Mouse (Mus musculus) kidney, postnatal 0 days (tissue): Measurements from ENCODE around the gene Prnd. TPM values are rescaled to one million over a fixed set of nuclear protein-coding genes. Genes with fewer than 3 reads are reported as not detected.

Experiments
- ATAC-seq: fragments of 200-750 bp; cut with Nextera tagmentation; replicated peaks from 2 replicates; pipeline ENCODE4 v1.8.0; 2017; ENCODE audit warnings: low read depth, moderate number of reproducible peaks, moderate TSS enrichment, moderate library complexity; ENCODE audit not compliant: low FRiP score
- DNase-seq: peaks from one replicate; pipeline ENCODE4 v3.0.0-alpha.2; 2016; ENCODE audit warnings: low spot score
- H3K27ac ChIP-seq: fragments of 300-500 bp; sonication (generic); 2 replicates; pipeline ENCODE4 v1.5.1; 2014; ENCODE audit warnings: mild to moderate bottlenecking
- H3K27me3 ChIP-seq: fragments of 300-500 bp; sonication (generic); 2 replicates; pipeline ENCODE4 v1.6.1; 2014; ENCODE audit warnings: low read length, mixed read lengths; ENCODE audit not compliant: insufficient read depth
- H3K36me3 ChIP-seq: fragments of 300-500 bp; sonication (generic); 2 replicates; pipeline ENCODE4 v1.6.1; 2014; ENCODE audit warnings: low read length, mixed read lengths; ENCODE audit not compliant: insufficient read depth
- H3K4me1 ChIP-seq: fragments of 300-500 bp; sonication (generic); replicated peaks from 2 replicates; pipeline ENCODE4 v1.6.1; 2014; ENCODE audit warnings: antibody characterized with exemption, low read length, mixed read lengths; ENCODE audit not compliant: insufficient read depth
- H3K4me2 ChIP-seq: fragments of 300-500 bp; sonication (generic); 2 replicates; pipeline ENCODE4 v1.6.1; 2014; ENCODE audit warnings: mild to moderate bottlenecking, low read length, moderate library complexity, mixed read lengths
- H3K4me3 ChIP-seq: fragments of 300-500 bp; sonication (generic); replicated peaks from 2 replicates; pipeline ENCODE4 v1.5.1; 2014; ENCODE audit warnings: low read depth, low read length
- H3K9ac ChIP-seq: fragments of 300-500 bp; sonication (generic); 2 replicates; pipeline ENCODE4 v1.6.1; 2014; ENCODE audit warnings: low read depth, low read length
- H3K9me3 ChIP-seq: fragments of 300-500 bp; sonication (generic); replicated peaks from 2 replicates; pipeline ENCODE4 v1.6.1; 2016; ENCODE audit warnings: low read length, inconsistent platforms, mixed read lengths
- CTCF ChIP-seq: IDR thresholded peaks from 2 replicates; pipeline ENCODE4 v1.5.1; 2016; ENCODE audit warnings: antibody characterized with exemption, low read depth, mild to moderate bottlenecking, moderate library complexity
- WGBS: fragments of 180-500 bp; shearing (Covaris S2); extraction: QIAGEN DNeasy Blood & Tissue Kit; methylation state at CpG from one replicate; pipeline ENCODE4 v1.1.7; 2014; 5-methylcytosine and 5-hydroxymethylcytosine counted together
- polyA plus RNA-seq: library from polyadenylated mRNA; unstranded; fragments of >200 nt; fragmentation: Nextera tagmentation; extraction: Ambion mirVana; gene quantifications from 2 replicates; pipeline ENCODE4 v1.2.1, GENCODE M21; 2015

Gene Prnd
- polyA plus RNA-seq, 1 experiment from 2014 or later: 14.1 TPM

DNA sequence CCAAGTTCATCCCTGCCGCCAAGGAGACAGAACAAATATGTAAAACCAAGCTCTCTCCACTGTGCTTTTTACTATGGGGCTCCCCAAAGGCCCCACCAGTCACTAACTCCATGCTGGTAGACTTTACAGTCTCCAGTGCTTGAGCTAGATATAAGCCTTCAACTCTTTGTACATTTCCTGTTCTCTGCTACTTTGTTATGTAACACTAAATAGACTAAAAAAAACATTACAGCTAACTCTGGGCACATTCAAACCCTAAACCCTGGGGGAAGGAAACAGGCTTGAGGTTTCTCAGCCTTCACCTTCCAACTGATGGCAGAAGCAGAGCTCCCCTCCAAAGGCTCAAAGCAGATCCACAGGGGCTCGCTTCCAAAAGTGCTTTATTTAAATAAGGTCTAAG, 41.8 kb downstream of the Prnd start:
- Histone ChIP-seq H3K4me2 (no peak overlapping the region), H3K27ac (no peak overlapping the region), H3K4me3 (no peak overlapping the region), H3K36me3 (no peaks in the 10 kb centered on the region), H3K4me1 (0 out of 2 replicates have a peak, but pooled peaks cover 11% of the 10 kb centered on the region), H3K27me3 (0 out of 2 replicates have a peak, but pooled peaks cover 3% of the 10 kb centered on the region), H3K9ac (no peak overlapping the region), H3K9me3 (no peaks in the 10 kb centered on the region)
- WGBS: 89% methylated on average over 2 of the region's 2 CpGs
- no peak for DNase-seq
- no peak for ATAC-seq
- no peak for TF ChIP-seq CTCF

- ATAC-seq (0 out of 2 replicates have a peak, but pooled peaks have one; percentile 11), DNase-seq (no peak)
- 49% methylated on average over 4 of the region's 4 CpGs for WGBS
- Histone ChIP-seq H3K4me3 (no peak overlapping the region), H3K9me3 (no peaks in the 10 kb centered on the region), H3K36me3 (no peaks in the 10 kb centered on the region), H3K27me3 (0 out of 2 replicates have a peak, but pooled peaks cover 3% of the 10 kb centered on the region), H3K9ac (no peak overlapping the region), H3K4me2 (no peak overlapping the region), H3K4me1 (0 out of 2 replicates have a peak, but pooled peaks cover 11% of the 10 kb centered on the region), H3K27ac (no peak overlapping the region; the same call in 1 of the 2 replicates)
- no peak for TF ChIP-seq CTCF
Measured at GRCm38 (mm10) chr2:131993151-131993550, 42.5 kb downstream of the Prnd start.

GRCm38 (mm10) chr2:131993563-131994088, 43.0 kb downstream of the Prnd start:
- H3K4me3 ChIP-seq: no peak overlapping the region
- ATAC-seq: peak; percentile 85
- H3K36me3 ChIP-seq: no peaks in the 10 kb centered on the region
- 0 out of 2 replicates have a peak, but pooled peaks cover 11% of the 10 kb centered on the region for H3K4me1 ChIP-seq
- H3K27me3 ChIP-seq: 0 out of 2 replicates have a peak, but pooled peaks cover 3% of the 10 kb centered on the region
- peak; percentile 64 for DNase-seq
- H3K9ac ChIP-seq: no peak overlapping the region
- H3K9me3 ChIP-seq: no peaks in the 10 kb centered on the region
- no peak for TF ChIP-seq CTCF
- H3K4me2 ChIP-seq: no peak overlapping the region
- 17% methylated on average over 14 of the region's 14 CpGs for WGBS
- no peak overlapping the region; the same call in 1 of the 2 replicates for H3K27ac ChIP-seq

- Histone ChIP-seq H3K27me3 (0 out of 2 replicates have a peak, but pooled peaks cover 3% of the 10 kb centered on the region), H3K4me3 (no peak overlapping the region), H3K9ac (no peak overlapping the region), H3K4me2 (no peak overlapping the region), H3K4me1 (0 out of 2 replicates have a peak, but pooled peaks cover 11% of the 10 kb centered on the region), H3K36me3 (no peaks in the 10 kb centered on the region), H3K9me3 (no peaks in the 10 kb centered on the region), H3K27ac (no peak overlapping the region)
- no peak for TF ChIP-seq CTCF
- ATAC-seq (no peak), DNase-seq (no peak)
- 84% methylated on average over 6 of the region's 6 CpGs for WGBS
Measured at GRCm38 (mm10) chr2:131994971-131995370, 44.3 kb downstream of the Prnd start.

- H3K4me3 ChIP-seq: no peak overlapping the region
- 0 out of 2 replicates have a peak, but pooled peaks cover 11% of the 10 kb centered on the region for H3K4me1 ChIP-seq
- 59% methylated on average over 12 of the region's 12 CpGs for WGBS
- no peak overlapping the region for H3K4me2 ChIP-seq
- H3K27ac ChIP-seq: no peak overlapping the region
- ATAC-seq (no peak), DNase-seq (no peak)
- no peak overlapping the region for H3K9ac ChIP-seq
- H3K9me3 ChIP-seq: no peaks in the 10 kb centered on the region
- TF ChIP-seq CTCF: no peak
- H3K36me3 ChIP-seq: no peaks in the 10 kb centered on the region
- 0 out of 2 replicates have a peak, but pooled peaks cover 3% of the 10 kb centered on the region for H3K27me3 ChIP-seq
Measured at GRCm38 (mm10) chr2:131995742-131996141, 45.1 kb downstream of the Prnd start.

- H3K27me3 ChIP-seq: 0 out of 2 replicates have a peak, but pooled peaks cover 3% of the 10 kb centered on the region
- 0 out of 2 replicates have a peak, but pooled peaks cover 11% of the 10 kb centered on the region for H3K4me1 ChIP-seq
- H3K36me3 ChIP-seq: no peaks in the 10 kb centered on the region
- TF ChIP-seq CTCF: no peak
- no peak overlapping the region for H3K4me3 ChIP-seq
- ATAC-seq: no peak
- WGBS: 52% methylated on average over 7 of the region's 7 CpGs
- H3K4me2 ChIP-seq: no peak overlapping the region
- no peak overlapping the region for H3K27ac ChIP-seq
- no peaks in the 10 kb centered on the region for H3K9me3 ChIP-seq
- H3K9ac ChIP-seq: no peak overlapping the region
- DNase-seq: peak; percentile 37
Measured at GRCm38 (mm10) chr2:131996369-131996768, 45.7 kb downstream of the Prnd start.
